Mouse (Mus musculus) erythroblast, embryonic 14.5 days (primary cell): ENCODE data around the gene Gm12248. TPM values are rescaled to one million over a fixed set of nuclear protein-coding genes. Genes with fewer than 3 reads are reported as not detected.

Experiments used
- H3K27me3 ChIP-seq: 2 replicates; pipeline ENCODE4 v1.6.1; 2012; ENCODE audit warnings: inconsistent platforms; ENCODE audit not compliant: control insufficient read depth
- H3K36me3 ChIP-seq: 2 replicates; pipeline ENCODE4 v1.6.1; 2012; ENCODE audit warnings: mild to moderate bottlenecking, inconsistent platforms; ENCODE audit not compliant: control insufficient read depth
- H3K4me1 ChIP-seq: 2 replicates; pipeline ENCODE4 v1.6.1; 2012; ENCODE audit warnings: inconsistent platforms; ENCODE audit not compliant: control insufficient read depth
- H3K4me3 ChIP-seq: replicated peaks from 2 replicates; pipeline ENCODE3; 2012; ENCODE audit warnings: moderate library complexity, mild to moderate bottlenecking, inconsistent platforms
- H3K9me3 ChIP-seq: 2 replicates; pipeline ENCODE4 v1.6.1; 2012; ENCODE audit warnings: low read length, inconsistent platforms, mixed read lengths; ENCODE audit not compliant: control insufficient read depth
- GATA1 ChIP-seq: IDR thresholded peaks from 2 replicates; pipeline ENCODE4 v1.6.1; 2012; ENCODE audit warnings: low read length, inconsistent platforms, mixed read lengths
- TAL1 ChIP-seq: IDR thresholded peaks from 3 replicates; pipeline ENCODE4 v1.6.1; 2012; ENCODE audit warnings: low read length, inconsistent platforms, mixed read lengths
- polyA plus RNA-seq: library from polyadenylated mRNA; stranded (reverse); fragments of >175 nt; gene quantifications from 2 replicates; pipeline ENCODE4 v1.2.3, GENCODE M21; 2012

The Gm12248 gene
- polyA plus RNA-seq, 1 experiment: not detected

GRCm38 (mm10) chr11:58057455-58057854, 35.5 kb downstream of the Gm12248 start:
- peaks cover 2% of the 10 kb centered on the region; the same call in 1 of the 2 replicates for H3K4me1 ChIP-seq
- H3K4me3 ChIP-seq: no peak overlapping the region
- no peaks in the 10 kb centered on the region for H3K9me3 ChIP-seq
- H3K36me3 ChIP-seq: peaks cover 96% of the 10 kb centered on the region
- H3K27me3 ChIP-seq: no peaks in the 10 kb centered on the region
- no peak for TF ChIP-seq TAL1
- no peak for TF ChIP-seq GATA1

- Histone ChIP-seq H3K36me3 (peaks cover 99% of the 10 kb centered on the region), H3K4me1 (peaks cover 9% of the 10 kb centered on the region; the same call in 1 of the 2 replicates), H3K9me3 (no peaks in the 10 kb centered on the region), H3K4me3 (no peak overlapping the region), H3K27me3 (no peaks in the 10 kb centered on the region)
- TF ChIP-seq GATA1 (no peak), TAL1 (no peak)
Measured at GRCm38 (mm10) chr11:58046438-58046837, 46.5 kb downstream of the Gm12248 start.

GRCm38 (mm10) chr11:58042861-58043431, 50.0 kb downstream of the Gm12248 start:
- TF ChIP-seq TAL1: no peak

GRCm38 (mm10) chr11:58039027-58039426, 53.9 kb downstream of the Gm12248 start:
- no peaks in the 10 kb centered on the region for H3K27me3 ChIP-seq
- H3K4me1 ChIP-seq: peaks cover 41% of the 10 kb centered on the region
- H3K36me3 ChIP-seq: peaks cover 71% of the 10 kb centered on the region
- H3K4me3 ChIP-seq: no peak overlapping the region
- TF ChIP-seq GATA1: no peak
- no peak for TF ChIP-seq TAL1
- H3K9me3 ChIP-seq: no peaks in the 10 kb centered on the region

More at GRCm38 (mm10) chr11:58042861-58043431, 50.0 kb downstream of the Gm12248 start:
- no peaks in the 10 kb centered on the region for H3K9me3 ChIP-seq
- H3K4me3 ChIP-seq: no peak overlapping the region
- peaks cover 91% of the 10 kb centered on the region for H3K36me3 ChIP-seq
- no peaks in the 10 kb centered on the region for H3K27me3 ChIP-seq
- H3K4me1 ChIP-seq: peaks cover 20% of the 10 kb centered on the region

GRCm38 (mm10) chr11:58033635-58034034, 59.3 kb downstream of the Gm12248 start:
- peaks cover 64% of the 10 kb centered on the region for H3K4me1 ChIP-seq
- peaks cover 54% of the 10 kb centered on the region for H3K36me3 ChIP-seq
- no peaks in the 10 kb centered on the region for H3K9me3 ChIP-seq
- no peaks in the 10 kb centered on the region for H3K27me3 ChIP-seq
- no peak overlapping the region for H3K4me3 ChIP-seq
- no peak for TF ChIP-seq GATA1
- TF ChIP-seq TAL1: no peak

- Histone ChIP-seq H3K4me1 (peaks cover 70% of the 10 kb centered on the region), H3K9me3 (no peaks in the 10 kb centered on the region), H3K4me3 (no peak overlapping the region), H3K36me3 (peaks cover 65% of the 10 kb centered on the region), H3K27me3 (no peaks in the 10 kb centered on the region)
- TF ChIP-seq GATA1 (no peak), TAL1 (no peak)
Measured at GRCm38 (mm10) chr11:58031176-58031575, 61.8 kb downstream of the Gm12248 start.

GRCm38 (mm10) chr11:58029869-58030268, 63.1 kb downstream of the Gm12248 start:
- H3K4me3 ChIP-seq: no peak overlapping the region

GRCm38 (mm10) chr11:58028981-58029380, 64.0 kb downstream of the Gm12248 start:
- no peak for TF ChIP-seq GATA1
- TF ChIP-seq TAL1: no peak
- peaks cover 78% of the 10 kb centered on the region for H3K4me1 ChIP-seq
- no peak overlapping the region for H3K4me3 ChIP-seq
- H3K27me3 ChIP-seq: no peaks in the 10 kb centered on the region
- peaks cover 64% of the 10 kb centered on the region for H3K36me3 ChIP-seq
- no peaks in the 10 kb centered on the region for H3K9me3 ChIP-seq

More at GRCm38 (mm10) chr11:58029869-58030268, 63.1 kb downstream of the Gm12248 start:
- peaks cover 65% of the 10 kb centered on the region for H3K36me3 ChIP-seq
- H3K9me3 ChIP-seq: no peaks in the 10 kb centered on the region
- H3K27me3 ChIP-seq: no peaks in the 10 kb centered on the region
- peaks cover 76% of the 10 kb centered on the region for H3K4me1 ChIP-seq
- TF ChIP-seq GATA1 (no peak), TAL1 (no peak)

- no peaks in the 10 kb centered on the region for H3K9me3 ChIP-seq
- H3K4me3 ChIP-seq: no peak overlapping the region
- H3K27me3 ChIP-seq: no peaks in the 10 kb centered on the region
- no peak for TF ChIP-seq GATA1
- no peak for TF ChIP-seq TAL1
- H3K36me3 ChIP-seq: peaks cover 59% of the 10 kb centered on the region
- peaks cover 66% of the 10 kb centered on the region for H3K4me1 ChIP-seq
Measured at GRCm38 (mm10) chr11:58026860-58027259, 66.1 kb downstream of the Gm12248 start.

GRCm38 (mm10) chr11:58026337-58026736, 66.6 kb downstream of the Gm12248 start:
- no peak overlapping the region for H3K4me3 ChIP-seq
- no peak for TF ChIP-seq TAL1
- TF ChIP-seq GATA1: no peak
- peaks cover 61% of the 10 kb centered on the region for H3K36me3 ChIP-seq
- H3K27me3 ChIP-seq: no peaks in the 10 kb centered on the region
- no peaks in the 10 kb centered on the region for H3K9me3 ChIP-seq
- H3K4me1 ChIP-seq: peaks cover 68% of the 10 kb centered on the region
